ENCODE assay signal across 10 mouse cellular contexts in genomic region chr1:120099483-120099882, GRCm38 (mm10). TPM values are rescaled to one million over a fixed set of nuclear protein-coding genes. Genes with fewer than 3 reads are reported as not detected.
DNase-seq lines count a peak whose midpoint lies in the region; ATAC-seq and TF ChIP-seq lines count a peak whose summit lies in the region.
"Had no signal": no experiment of that assay in that cellular context is flagged by ENCODE, and none has a peak within 500 bp of the region (broad histone marks: within the 10 kb centered on the region; RNA-seq: fewer than 3 reads in every experiment).

No protein-coding gene starts in this region.

- TF ChIP-seq CTCF in bone marrow macrophage, adult 2 months (IDR thresholded peaks at IDR 0.05; ENCODE audit: low read depth, low read length), result no peak

- H3K4me1 ChIP-seq in kidney, embryonic 16.5 days (ENCODE audit: insufficient read depth, low read length), result peaks cover 3% of the 10 kb centered on the region; the same call in 1 of the 2 replicates
- H3K4me1 ChIP-seq in bone marrow macrophage, adult 2 months (ENCODE audit: control insufficient read depth, insufficient read depth, low read length), result peaks cover 23% of the 10 kb centered on the region
- H3K4me1 ChIP-seq: hindbrain, embryonic 12.5 days; midbrain, embryonic 15.5 days had no signal

- H3K79me2 ChIP-seq in macrophage (ENCODE audit: inconsistent target), result no peaks in the 10 kb centered on the region

- 50% methylated on average over 6 of the region's 6 CpGs for WGBS in kidney, embryonic 16.5 days
- WGBS in macrophage (ENCODE audit: missing documents), result 8% methylated on average over 6 of the region's 6 CpGs

- no peaks in the 10 kb centered on the region for H3K36me3 ChIP-seq in kidney, embryonic 16.5 days (ENCODE audit: insufficient read depth, low read length)
- no peaks in the 10 kb centered on the region for H3K36me3 ChIP-seq in macrophage (ENCODE audit: inconsistent target)
- H3K36me3 ChIP-seq: hindbrain, embryonic 12.5 days; midbrain, embryonic 15.5 days had no signal

- ATAC-seq in kidney, embryonic 16.5 days (ENCODE audit: low FRiP score, low TSS enrichment), result peak; percentile 55; the same call in 1 of the 2 replicates
- no peak for ATAC-seq in megakaryocyte-erythroid progenitor cell, adult 5-6 weeks (replicated peaks; ENCODE audit: low FRiP score, low TSS enrichment, poor library complexity, severe bottlenecking)
- ATAC-seq: midbrain, embryonic 15.5 days had no signal

- no peak for TF ChIP-seq POLR2A in bone marrow macrophage, adult 2 months (IDR thresholded peaks at IDR 0.05; ENCODE audit: borderline replicate concordance, low read depth, low read length)

- no peaks in the 10 kb centered on the region for H3K9me3 ChIP-seq in kidney, embryonic 16.5 days (ENCODE audit: low read length)
- H3K9me3 ChIP-seq: hindbrain, embryonic 12.5 days; midbrain, embryonic 15.5 days had no signal

- H3K4me3 ChIP-seq in kidney, embryonic 16.5 days (ENCODE audit: low read length), result no peak overlapping the region
- H3K4me3 ChIP-seq in bone marrow macrophage, adult 2 months (ENCODE audit: insufficient read depth, low read length), result peak overlapping the region; percentile 34
- no peak overlapping the region for H3K4me3 ChIP-seq in macrophage (ENCODE audit: inconsistent target)
- H3K4me3 ChIP-seq: hindbrain, embryonic 12.5 days; midbrain, embryonic 15.5 days had no signal

- H3K27me3 ChIP-seq in kidney, embryonic 16.5 days (ENCODE audit: insufficient read depth, low read length), result no peaks in the 10 kb centered on the region
- H3K27me3 ChIP-seq: hindbrain, embryonic 12.5 days; midbrain, embryonic 15.5 days had no signal

- H3K27ac ChIP-seq in kidney, embryonic 16.5 days (ENCODE audit: low read length), result no peak overlapping the region
- peak overlapping the region; percentile 85 for H3K27ac ChIP-seq in bone marrow macrophage, adult 2 months (ENCODE audit: insufficient read depth, low read depth, low read length)
- H3K27ac ChIP-seq in macrophage, result peak overlapping the region; percentile 82
- H3K27ac ChIP-seq: hindbrain, embryonic 12.5 days; midbrain, embryonic 15.5 days had no signal

- DNase-seq in kidney, adult 18-20 months, result no peak
- peak; percentile 60 to 68 for DNase-seq in B cell, adult 2 months
- no peak for DNase-seq in adrenal gland, postnatal 4 days (ENCODE audit: low spot score in 2 of 2)
- DNase-seq in cerebellum, adult 11 months, result no peak

- no peak overlapping the region for H3K4me2 ChIP-seq in kidney, embryonic 16.5 days (replicated peaks; ENCODE audit: low read depth, low read length)
- H3K4me2 ChIP-seq: hindbrain, embryonic 12.5 days; midbrain, embryonic 15.5 days had no signal

- H3K9ac ChIP-seq in kidney, embryonic 16.5 days (replicated peaks; ENCODE audit: low read length), result no peak overlapping the region
- H3K9ac ChIP-seq: hindbrain, embryonic 12.5 days; midbrain, embryonic 15.5 days had no signal

RNA-seq across cellular contexts. Expression of gene Dbi, which starts 21.4 kb away (rescaled TPM):
- 658 and 708 TPM in 2 replicates for polyA plus RNA-seq in kidney, embryonic 16.5 days (2015; fragmentation: Nextera tagmentation; extraction: Ambion mirVana)
- 259 and 267 TPM in 2 replicates for polyA plus RNA-seq in bone marrow macrophage, adult 2 months (2012; ENCODE audit: insufficient read depth, insufficient read length, missing spikeins)
- 100 to 1,000 TPM in 1 of 26 experiments, 10 to 100 TPM in 25; 11.7 to 112 (median 32.5) TPM for total RNA-seq in macrophage (2018; cell fraction: chromatin; rRNA removed)
- total RNA-seq in macrophage (2018; cell fraction: cytosol; rRNA removed), result 100 to 1,000 TPM; 145 to 270 (median 194) TPM
- 10 to 100 TPM; 25.6 to 85.6 (median 42.4) TPM for total RNA-seq in macrophage (2018; cell fraction: nucleus; rRNA removed)
- 235 to 420 TPM (median 317 TPM) in 3 replicates for polyA plus RNA-seq in macrophage (2018)
- total RNA-seq in adrenal gland, postnatal 4 days (2021), result 100 to 1,000 TPM; 429 to 512 TPM
- 120 and 154 TPM in 2 replicates for total RNA-seq in megakaryocyte-erythroid progenitor cell, adult 5-6 weeks (2014; fragmentation: Nextera tagmentation)
- total RNA-seq in megakaryocyte-erythroid progenitor cell, adult 5-6 weeks (2017), result 135 and 188 TPM in 2 replicates

RNA-seq across cellular contexts. Expression of gene 3110009E18Rik, which starts 21.5 kb away (rescaled TPM):
- polyA plus RNA-seq in kidney, embryonic 16.5 days (2015; fragmentation: Nextera tagmentation; extraction: Ambion mirVana), result 13.5 and 16.7 TPM in 2 replicates
- 5.3 and 8.7 TPM in 2 replicates for polyA plus RNA-seq in bone marrow macrophage, adult 2 months (2012; ENCODE audit: insufficient read depth, insufficient read length, missing spikeins)
- 10 to 100 TPM in 8 of 26 experiments, 1 to 10 TPM in 18; 1.7 to 29.2 (median 5.4) TPM for total RNA-seq in macrophage (2018; cell fraction: chromatin; rRNA removed)
- 1 to 10 TPM; 1.4 to 9.4 (median 2.9) TPM for total RNA-seq in macrophage (2018; cell fraction: cytosol; rRNA removed)
- 10 to 100 TPM in 5 of 26 experiments, 1 to 10 TPM in 18, under 1 TPM in 2, not detected in 1; 0.61 to 17.3 (median 4.3) TPM for total RNA-seq in macrophage (2018; cell fraction: nucleus; rRNA removed)
- 1.4 to 5.1 TPM (median 3.6 TPM) in 3 replicates for polyA plus RNA-seq in macrophage (2018)
- total RNA-seq in adrenal gland, postnatal 4 days (2021), result 10 to 100 TPM; 12.5 to 14.2 TPM
- total RNA-seq in megakaryocyte-erythroid progenitor cell, adult 5-6 weeks (2014; fragmentation: Nextera tagmentation), result 9.2 and 20.1 TPM in 2 replicates
- total RNA-seq in megakaryocyte-erythroid progenitor cell, adult 5-6 weeks (2017), result 1.7 and 11.7 TPM in 2 replicates

RNA-seq across cellular contexts. Expression of gene Tmem37, which starts 25.6 kb away (rescaled TPM):
- polyA plus RNA-seq in kidney, embryonic 16.5 days (2015; fragmentation: Nextera tagmentation; extraction: Ambion mirVana), result 78.9 and 83.5 TPM in 2 replicates
- 71.5 and 83.0 TPM in 2 replicates for polyA plus RNA-seq in bone marrow macrophage, adult 2 months (2012; ENCODE audit: insufficient read depth, insufficient read length, missing spikeins)
- 1 to 10 TPM in 5 of 26 experiments, under 1 TPM in 6, not detected in 15; 0.62 to 3.1 (median 0.95) TPM for total RNA-seq in macrophage (2018; cell fraction: chromatin; rRNA removed)
- total RNA-seq in macrophage (2018; cell fraction: cytosol; rRNA removed), result 10 to 100 TPM in 13 of 26 experiments, 1 to 10 TPM in 13; 4.5 to 27.8 (median 10.4) TPM
- 10 to 100 TPM in 1 of 26 experiments, 1 to 10 TPM in 23, under 1 TPM in 2; 0.58 to 10.9 (median 3.6) TPM for total RNA-seq in macrophage (2018; cell fraction: nucleus; rRNA removed)
- polyA plus RNA-seq in macrophage (2018), result 8.5 to 36.3 TPM (median 23.3 TPM) in 3 replicates
- total RNA-seq in adrenal gland, postnatal 4 days (2021), result 10 to 100 TPM; 17.5 to 18.5 TPM
- total RNA-seq in megakaryocyte-erythroid progenitor cell, adult 5-6 weeks (2014; fragmentation: Nextera tagmentation), result not detected in 2 replicates
- total RNA-seq in megakaryocyte-erythroid progenitor cell, adult 5-6 weeks (2017), result not detected in 2 replicates

Comparison
In these comparisons a context has a peak if more than half of its experiments do, and no peak if none do; other contexts are left out.
1. DNase-seq: peak in B cell, adult 2 months (2 of 2); none in kidney, adult 18-20 months (single experiment), adrenal gland, postnatal 4 days (0 of 2) and cerebellum, adult 11 months (single experiment).